Mouse (Mus musculus) megakaryocyte, embryonic 14.5 days (primary cell): ENCODE measurements at regions not wholly inside any gene's neighbourhood (a gene's known extent, or its start where the extent isn't known, plus 50 kb on each side); places are given as distances from the start of the nearest gene placed in this dataset.

Experiments used
- H3K27me3 ChIP-seq: replicated peaks from 2 replicates; pipeline ENCODE3; 2012; ENCODE audit warnings: inconsistent platforms
- H3K36me3 ChIP-seq: replicated peaks from 2 replicates; pipeline ENCODE3; 2012; ENCODE audit warnings: low read length, inconsistent platforms, mixed read lengths
- H3K4me1 ChIP-seq: 2 replicates; pipeline ENCODE4 v1.6.1; 2012; ENCODE audit warnings: inconsistent platforms
- H3K4me3 ChIP-seq: replicated peaks from 2 replicates; pipeline ENCODE3; 2012; ENCODE audit warnings: moderate library complexity, mild to moderate bottlenecking, inconsistent platforms
- H3K9me3 ChIP-seq: 2 replicates; pipeline ENCODE4 v1.6.1; 2012; ENCODE audit warnings: inconsistent platforms
- FLI1 ChIP-seq: IDR thresholded peaks from 2 replicates; pipeline ENCODE4 v1.6.1; 2012; ENCODE audit warnings: low read length, inconsistent platforms, mixed read lengths
- GATA1 ChIP-seq: IDR thresholded peaks from 3 replicates; pipeline ENCODE4 v1.6.1; 2012; ENCODE audit warnings: mixed read lengths, low read length, inconsistent platforms, borderline replicate concordance

- no peak overlapping the region for H3K4me3 ChIP-seq
- H3K36me3 ChIP-seq, result no peaks in the 10 kb centered on the region
- no peak for TF ChIP-seq FLI1
- no peaks in the 10 kb centered on the region for H3K4me1 ChIP-seq
- H3K9me3 ChIP-seq, result no peaks in the 10 kb centered on the region
- no peaks in the 10 kb centered on the region for H3K27me3 ChIP-seq
Measured at GRCm38 (mm10) chr3:83416536-83416935, 288.8 kb downstream of the Dchs2 start.

DNA sequence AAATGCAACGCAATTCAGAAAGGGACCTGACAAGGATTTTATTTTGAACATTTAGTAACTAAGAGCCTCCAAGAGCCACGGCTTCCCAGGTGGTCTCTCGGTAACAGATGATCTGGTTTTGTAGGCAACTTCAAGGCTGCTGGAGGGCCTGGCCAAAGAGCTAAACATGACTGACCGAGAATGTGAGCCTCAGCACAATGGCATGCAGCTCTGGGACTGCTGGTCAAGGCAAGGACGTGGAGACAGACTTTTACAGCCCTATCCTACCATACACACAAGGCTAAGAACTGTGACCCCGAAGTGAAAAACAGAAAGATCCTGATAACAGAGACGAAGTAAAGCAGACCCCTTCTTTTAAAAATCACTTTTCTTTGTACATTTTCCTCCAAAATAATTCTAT lies 296.5 kb downstream of the Dchs2 start:
- Histone ChIP-seq H3K4me1 (no peaks in the 10 kb centered on the region), H3K4me3 (no peak overlapping the region), H3K9me3 (no peaks in the 10 kb centered on the region), H3K36me3 (no peaks in the 10 kb centered on the region), H3K27me3 (no peaks in the 10 kb centered on the region)
- TF ChIP-seq FLI1 (no peak), GATA1 (no peak)

DNA sequence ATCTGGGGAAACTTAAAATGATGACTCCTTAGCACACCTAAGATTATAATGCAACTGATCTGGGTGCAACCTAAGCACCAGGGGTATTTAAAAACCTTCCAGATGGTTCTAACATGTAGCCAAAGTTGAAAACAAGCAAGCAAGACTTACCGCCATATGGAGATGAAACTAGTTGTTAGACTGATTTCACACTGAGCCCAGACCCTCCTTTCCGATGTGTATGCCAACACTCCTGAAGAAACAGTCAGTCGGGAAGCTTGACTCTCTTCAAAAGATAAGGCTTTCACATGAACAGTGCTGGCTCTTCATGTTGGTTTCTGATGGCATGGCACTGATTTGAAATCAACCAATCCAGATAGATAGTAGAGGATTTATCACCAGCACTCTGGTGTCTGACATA lies 301.6 kb downstream of the Dchs2 start:
- Histone ChIP-seq H3K9me3 (0 out of 2 replicates have a peak, but pooled peaks cover 3% of the 10 kb centered on the region), H3K27me3 (no peaks in the 10 kb centered on the region), H3K36me3 (no peaks in the 10 kb centered on the region), H3K4me3 (no peak overlapping the region), H3K4me1 (no peaks in the 10 kb centered on the region)
- no peak for TF ChIP-seq GATA1
- TF ChIP-seq FLI1, result no peak

- no peaks in the 10 kb centered on the region for H3K36me3 ChIP-seq
- H3K27me3 ChIP-seq, result no peaks in the 10 kb centered on the region
- no peak for TF ChIP-seq GATA1
- no peak for TF ChIP-seq FLI1
- H3K9me3 ChIP-seq, result no peaks in the 10 kb centered on the region
- no peak overlapping the region for H3K4me3 ChIP-seq
- H3K4me1 ChIP-seq, result peaks cover 12% of the 10 kb centered on the region
Measured at GRCm38 (mm10) chr3:83446154-83446667, 318.5 kb downstream of the Dchs2 start.

- Histone ChIP-seq H3K27me3 (no peaks in the 10 kb centered on the region), H3K36me3 (no peaks in the 10 kb centered on the region), H3K4me1 (peaks cover 9% of the 10 kb centered on the region), H3K4me3 (no peak overlapping the region), H3K9me3 (no peaks in the 10 kb centered on the region)
- no peak for TF ChIP-seq FLI1
- TF ChIP-seq GATA1, result no peak
Measured at GRCm38 (mm10) chr3:83450662-83451061, 315.5 kb upstream of the Sfrp2 start.

- H3K27me3 ChIP-seq, result no peaks in the 10 kb centered on the region
- H3K36me3 ChIP-seq, result no peaks in the 10 kb centered on the region
- no peak overlapping the region for H3K4me3 ChIP-seq
- TF ChIP-seq GATA1 (no peak), FLI1 (no peak)
- H3K9me3 ChIP-seq, result no peaks in the 10 kb centered on the region
- peaks cover 3% of the 10 kb centered on the region for H3K4me1 ChIP-seq
Measured at GRCm38 (mm10) chr3:83451317-83451716, 314.8 kb upstream of the Sfrp2 start.

- Histone ChIP-seq H3K36me3 (no peaks in the 10 kb centered on the region), H3K4me1 (no peaks in the 10 kb centered on the region), H3K27me3 (no peaks in the 10 kb centered on the region), H3K9me3 (no peaks in the 10 kb centered on the region), H3K4me3 (no peak overlapping the region)
- TF ChIP-seq GATA1, result no peak
- TF ChIP-seq FLI1, result no peak
Measured at GRCm38 (mm10) chr3:83453462-83453861, 312.7 kb upstream of the Sfrp2 start.

DNA sequence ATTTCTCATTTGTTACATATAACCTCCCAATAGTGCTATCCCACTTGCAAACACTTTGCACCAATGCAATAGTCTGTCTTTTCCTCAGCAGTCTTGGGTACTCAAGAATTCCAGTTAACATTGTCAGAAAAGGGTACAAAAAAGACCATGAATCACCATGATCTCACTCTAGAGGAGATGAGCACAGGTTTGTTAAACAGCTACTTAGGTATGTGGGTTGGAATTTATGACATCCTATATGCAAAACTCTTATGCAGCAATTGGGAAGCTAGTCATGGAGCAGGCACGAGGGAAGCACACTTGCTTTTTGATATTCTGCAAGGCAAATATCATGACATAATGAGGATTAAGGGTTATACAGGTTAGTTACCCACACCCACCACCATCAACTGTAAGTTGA lies 307.7 kb upstream of the Sfrp2 start:
- TF ChIP-seq GATA1, result no peak
- TF ChIP-seq FLI1, result no peak
- 0 out of 2 replicates have a peak, but pooled peaks cover 4% of the 10 kb centered on the region for H3K9me3 ChIP-seq
- no peaks in the 10 kb centered on the region for H3K27me3 ChIP-seq
- no peaks in the 10 kb centered on the region for H3K36me3 ChIP-seq
- H3K4me1 ChIP-seq, result no peaks in the 10 kb centered on the region
- H3K4me3 ChIP-seq, result no peak overlapping the region

DNA sequence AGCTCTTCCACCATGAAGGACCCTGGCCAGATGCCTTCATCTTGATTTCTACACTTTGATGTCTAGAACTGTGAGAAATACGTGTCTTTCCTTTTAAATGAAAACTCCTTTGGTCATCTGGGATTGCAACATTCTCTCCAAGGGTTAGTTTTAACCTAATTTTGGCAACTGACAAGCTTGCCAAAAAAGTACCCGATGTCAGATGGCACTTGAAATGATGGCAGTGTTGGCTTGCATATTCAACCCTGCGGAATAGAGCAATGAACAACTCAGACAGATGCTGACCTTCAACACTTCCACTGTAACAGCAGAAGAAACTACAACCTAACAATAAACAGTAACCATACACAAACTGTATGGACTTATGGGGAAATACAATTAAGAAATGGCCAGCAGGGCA lies 286.9 kb upstream of the Sfrp2 start:
- no peaks in the 10 kb centered on the region for H3K36me3 ChIP-seq
- H3K9me3 ChIP-seq, result no peaks in the 10 kb centered on the region
- H3K27me3 ChIP-seq, result no peaks in the 10 kb centered on the region
- peaks cover 11% of the 10 kb centered on the region for H3K4me1 ChIP-seq
- no peak for TF ChIP-seq FLI1
- no peak for TF ChIP-seq GATA1
- H3K4me3 ChIP-seq, result no peak overlapping the region

GRCm38 (mm10) chr3:83480176-83480575 lies 285.9 kb upstream of the Sfrp2 start:
- no peak overlapping the region for H3K4me3 ChIP-seq
- no peaks in the 10 kb centered on the region for H3K36me3 ChIP-seq
- peaks cover 11% of the 10 kb centered on the region for H3K4me1 ChIP-seq
- H3K9me3 ChIP-seq, result no peaks in the 10 kb centered on the region
- H3K27me3 ChIP-seq, result no peaks in the 10 kb centered on the region
- TF ChIP-seq FLI1, result no peak
- no peak for TF ChIP-seq GATA1

DNA sequence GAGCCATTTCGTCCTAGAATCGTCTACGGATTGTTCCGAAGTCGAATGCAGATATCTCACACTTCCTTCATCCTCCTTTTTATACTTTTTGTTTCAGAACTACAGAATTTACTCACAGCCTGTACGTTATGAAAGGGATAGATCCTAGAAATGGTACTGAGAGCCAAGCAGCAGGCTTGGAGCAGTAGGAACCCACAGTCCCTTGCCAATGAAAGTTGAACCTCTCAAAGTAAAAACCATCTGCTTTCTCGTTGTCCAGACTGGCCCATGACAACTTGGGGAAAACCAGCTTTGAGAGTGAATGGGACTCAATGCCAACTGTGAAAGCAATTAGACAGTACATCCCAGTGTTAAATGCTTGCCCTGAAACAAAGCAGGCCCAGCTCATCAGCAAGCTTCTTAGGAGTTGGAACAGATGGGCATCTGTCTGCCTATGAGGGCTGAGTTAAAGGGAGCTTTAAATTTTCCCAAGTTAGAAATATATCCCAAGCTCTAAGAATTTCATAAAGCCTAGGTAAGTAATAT lies 279.9 kb upstream of the Sfrp2 start:
- H3K27me3 ChIP-seq, result no peaks in the 10 kb centered on the region
- H3K36me3 ChIP-seq, result no peaks in the 10 kb centered on the region
- no peak for TF ChIP-seq FLI1
- no peak for TF ChIP-seq GATA1
- H3K4me1 ChIP-seq, result peaks cover 11% of the 10 kb centered on the region
- no peak overlapping the region for H3K4me3 ChIP-seq
- H3K9me3 ChIP-seq, result no peaks in the 10 kb centered on the region
